Mouse (Mus musculus): ENCODE data around the gene Akap11.
"Not testable (repeated sequence)": the region's sequence is repeated elsewhere in the genome, so short reads cannot be mapped to it uniquely, and the experiment has no call there.

The Akap11 gene

GRCm38 (mm10) chr14:78536281-78537165, at the start of gene Akap11:
Gene Akap11 (minus strand): TSS chr14:78536808.
- peak; percentile 94 for DNase-seq

GRCm38 (mm10) chr14:78584222-78584621, 47.6 kb upstream of the Akap11 start:
- no peak for DNase-seq

- no peak for DNase-seq
Measured at GRCm38 (mm10) chr14:78583168-78583567, 46.6 kb upstream of the Akap11 start.

- no peak for DNase-seq
Measured at GRCm38 (mm10) chr14:78575899-78576298, 39.3 kb upstream of the Akap11 start.

- no peak for DNase-seq
Measured at GRCm38 (mm10) chr14:78568410-78568809, 31.8 kb upstream of the Akap11 start.

GRCm38 (mm10) chr14:78566431-78566830, 29.8 kb upstream of the Akap11 start:
- no peak for DNase-seq

- no peak for DNase-seq
Measured at GRCm38 (mm10) chr14:78564292-78564691, 27.7 kb upstream of the Akap11 start.

GRCm38 (mm10) chr14:78563211-78563610, 26.6 kb upstream of the Akap11 start:
- no peak for DNase-seq

GRCm38 (mm10) chr14:78562121-78562520, 25.5 kb upstream of the Akap11 start:
- DNase-seq: peak; percentile 59

GRCm38 (mm10) chr14:78559042-78559441, 22.4 kb upstream of the Akap11 start:
- DNase-seq: no peak

GRCm38 (mm10) chr14:78554830-78555229, 18.2 kb upstream of the Akap11 start:
- not testable (repeated sequence) for DNase-seq

- DNase-seq: no peak
Measured at GRCm38 (mm10) chr14:78553661-78554060, 17.1 kb upstream of the Akap11 start.

- no peak for DNase-seq
Measured at GRCm38 (mm10) chr14:78548807-78549206, 12.2 kb upstream of the Akap11 start.

GRCm38 (mm10) chr14:78541319-78541718, 4.7 kb upstream of the Akap11 start:
- DNase-seq: no peak

- DNase-seq: no peak
Measured at GRCm38 (mm10) chr14:78539821-78540220, 3.2 kb upstream of the Akap11 start.

GRCm38 (mm10) chr14:78538572-78539320, 2.1 kb upstream of the Akap11 start:
- peak; percentile 50 for DNase-seq

GRCm38 (mm10) chr14:78537551-78537950, 943 bp upstream of the Akap11 start:
- no peak for DNase-seq

GRCm38 (mm10) chr14:78535366-78535765, 1.2 kb downstream of the Akap11 start:
- DNase-seq: no peak

GRCm38 (mm10) chr14:78534651-78535050, 2.0 kb downstream of the Akap11 start:
- DNase-seq: no peak

- no peak for DNase-seq
Measured at GRCm38 (mm10) chr14:78533701-78534100, 2.9 kb downstream of the Akap11 start.

GRCm38 (mm10) chr14:78532345-78532744, 4.3 kb downstream of the Akap11 start:
- DNase-seq: no peak

- no peak for DNase-seq
Measured at GRCm38 (mm10) chr14:78530256-78530655, 6.4 kb downstream of the Akap11 start.

- no peak for DNase-seq
Measured at GRCm38 (mm10) chr14:78528461-78529425, 7.9 kb downstream of the Akap11 start.
